Mouse (Mus musculus): ENCODE measurements around the gene Dnah1.

GRCm38 (mm10) chr14:31230442-31230841, 93.3 kb downstream of the Dnah1 start:
- TF ChIP-seq CTCF (conservative IDR thresholded peaks at IDR 0.05; ENCODE audit: low read length) = no peak
- no peak for TF ChIP-seq POU5F1 (IDR thresholded peaks at IDR 0.05; ENCODE audit: borderline replicate concordance, low read length)
- TF ChIP-seq NANOG (IDR thresholded peaks at IDR 0.05; ENCODE audit: borderline replicate concordance, low read length) = no peak

Measured in E14TG2a.4 (cell line).